ENCODE assay signal across 8 mouse cellular contexts in the genomic region with DNA sequence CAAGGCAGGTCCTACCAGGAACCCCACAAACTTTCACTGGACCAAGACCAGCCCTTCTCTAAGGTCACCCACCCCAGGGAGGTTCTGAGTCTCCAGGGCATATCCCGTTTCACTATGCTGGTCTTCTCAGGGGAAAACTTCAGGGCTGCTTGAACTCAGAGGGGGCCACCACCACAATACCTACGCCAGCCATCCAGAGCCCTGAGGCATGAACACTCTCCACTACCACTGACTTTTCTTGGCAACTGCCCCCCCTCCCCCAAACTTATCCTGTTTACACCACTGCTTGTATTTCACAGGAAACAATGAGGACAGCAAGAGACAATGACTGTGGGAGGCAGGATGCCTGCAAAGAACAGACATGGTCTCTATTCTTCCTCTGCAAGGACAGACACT. TPM values are rescaled to one million over a fixed set of nuclear protein-coding genes. Genes with fewer than 3 reads are reported as not detected.
DNase-seq lines count a peak whose midpoint lies in the region; ATAC-seq and TF ChIP-seq lines count a peak whose summit lies in the region.

No protein-coding gene starts in this region.

- no peaks in the 10 kb centered on the region for H3K36me3 ChIP-seq in thymus, adult 2 months (ENCODE audit: control insufficient read depth, insufficient read depth, low read length)
- no peaks in the 10 kb centered on the region for H3K36me3 ChIP-seq in heart, embryonic 11.5 days (ENCODE audit: control insufficient read depth, insufficient read depth, low read length)
- H3K36me3 ChIP-seq in kidney, postnatal 0 days (ENCODE audit: insufficient read depth, low read length), result no peaks in the 10 kb centered on the region

- H3K27me3 ChIP-seq in thymus, adult 2 months (ENCODE audit: control insufficient read depth, insufficient read depth, low read length), result no peaks in the 10 kb centered on the region
- no peaks in the 10 kb centered on the region for H3K27me3 ChIP-seq in heart, embryonic 11.5 days (ENCODE audit: control insufficient read depth, insufficient read depth, low read length)
- H3K27me3 ChIP-seq in kidney, postnatal 0 days (ENCODE audit: insufficient read depth, low read length), result no peaks in the 10 kb centered on the region

- WGBS in thymus, adult 2 months, result 53% methylated on average over 2 of the region's 2 CpGs
- 58% methylated on average over 2 of the region's 2 CpGs for WGBS in heart, embryonic 11.5 days (ENCODE audit: insufficient replicate concordance)
- WGBS in kidney, postnatal 0 days, result 29% methylated on average over 2 of the region's 2 CpGs

- no peak for TF ChIP-seq CTCF in thymus, adult 2 months (IDR thresholded peaks at IDR 0.05; ENCODE audit: borderline replicate concordance, control insufficient read depth, extremely low read depth, insufficient read depth, low read length, poor library complexity)
- no peak for TF ChIP-seq CTCF in kidney, postnatal 0 days (IDR thresholded peaks at IDR 0.05; ENCODE audit: low read depth)

- no peak overlapping the region for H3K4me3 ChIP-seq in thymus, adult 2 months (ENCODE audit: control insufficient read depth, insufficient read depth, low read length)
- no peak overlapping the region for H3K4me3 ChIP-seq in heart, embryonic 11.5 days (ENCODE audit: low read depth, low read length)
- H3K4me3 ChIP-seq in kidney, postnatal 0 days (replicated peaks; ENCODE audit: low read depth, low read length), result no peak overlapping the region

- H3K9ac ChIP-seq in heart, embryonic 11.5 days (ENCODE audit: low read depth, low read length), result no peak overlapping the region
- peak overlapping the region; percentile 35; the same call in 1 of the 2 replicates for H3K9ac ChIP-seq in kidney, postnatal 0 days (ENCODE audit: low read depth, low read length)

- no peak overlapping the region for H3K4me2 ChIP-seq in heart, embryonic 11.5 days
- H3K4me2 ChIP-seq in kidney, postnatal 0 days (ENCODE audit: low read length), result peak overlapping the region; percentile 28; the same call in 1 of the 2 replicates

- H3K9me3 ChIP-seq in heart, embryonic 11.5 days (replicated peaks; ENCODE audit: control insufficient read depth, low read length), result no peaks in the 10 kb centered on the region
- H3K9me3 ChIP-seq in kidney, postnatal 0 days (replicated peaks; ENCODE audit: low read length), result no peaks in the 10 kb centered on the region

- no peak for ATAC-seq in heart, embryonic 11.5 days (replicated peaks; ENCODE audit: insufficient number of reproducible peaks, low FRiP score, low TSS enrichment)
- ATAC-seq in kidney, postnatal 0 days (replicated peaks; ENCODE audit: low FRiP score, low read depth), result no peak
- ATAC-seq in megakaryocyte, adult 5-6 weeks (ENCODE audit: poor library complexity, severe bottlenecking), result peak; percentile 3; the same call in 1 of the 2 replicates

- peak; percentile 37 for DNase-seq in thymus, adult 2 months
- DNase-seq in thymus, adult 18-20 months, result no peak
- DNase-seq in kidney, postnatal 0 days (ENCODE audit: low spot score), result peak; percentile 59
- no peak for DNase-seq in gastrocnemius, postnatal 10 days
- DNase-seq in ovary, postnatal 14 days (ENCODE audit: low spot score), result no peak
- DNase-seq in urinary bladder, adult 18-20 months (ENCODE audit: low spot score in 2 of 2), result no peak

- peaks cover 71% of the 10 kb centered on the region for H3K4me1 ChIP-seq in thymus, adult 2 months (replicated peaks; ENCODE audit: control insufficient read depth, insufficient read depth, low read length)
- H3K4me1 ChIP-seq in heart, embryonic 11.5 days (ENCODE audit: control insufficient read depth, insufficient read depth, low read length), result peaks cover 69% of the 10 kb centered on the region
- H3K4me1 ChIP-seq in kidney, postnatal 0 days (replicated peaks; ENCODE audit: insufficient read depth, low read length), result peaks cover 83% of the 10 kb centered on the region

- TF ChIP-seq POLR2A in thymus, adult 2 months (IDR thresholded peaks at IDR 0.05; ENCODE audit: control insufficient read depth, extremely low read depth, insufficient read depth, low read length, poor library complexity), result no peak

- peak overlapping the region; percentile 76 for H3K27ac ChIP-seq in thymus, adult 2 months (ENCODE audit: control insufficient read depth, insufficient read depth, low read length)
- H3K27ac ChIP-seq in heart, embryonic 11.5 days (ENCODE audit: low read depth, low read length), result peak overlapping the region; percentile 12; the same call in 1 of the 2 replicates
- H3K27ac ChIP-seq in kidney, postnatal 0 days, result peak overlapping the region; percentile 86

RNA-seq across cellular contexts. Expression of a gene that starts 7.6 kb away (rescaled TPM):
- polyA plus RNA-seq in thymus, adult 2 months (2012; rRNA removed), result 86.4 and 87.4 TPM in 2 replicates
- polyA plus RNA-seq in heart, embryonic 11.5 days (2014; fragmentation: Nextera tagmentation; extraction: Ambion mirVana), result 43.5 and 54.0 TPM in 2 replicates
- 93.4 and 102 TPM in 2 replicates for polyA plus RNA-seq in kidney, postnatal 0 days (2015; fragmentation: Nextera tagmentation; extraction: Ambion mirVana)
- total RNA-seq in megakaryocyte, adult 5-6 weeks (2015), result 60.6 and 66.0 TPM in 2 replicates
- total RNA-seq in megakaryocyte, adult 5-6 weeks (2017), result 72.4 and 76.5 TPM in 2 replicates
- 10 to 100 TPM; 17.2 to 19.1 TPM for total RNA-seq in gastrocnemius, postnatal 10 days (2021)

RNA-seq across cellular contexts. Expression of a gene that starts 54.6 kb away (rescaled TPM):
- 7.3 and 7.8 TPM in 2 replicates for polyA plus RNA-seq in thymus, adult 2 months (2012; rRNA removed)
- 67.7 and 75.4 TPM in 2 replicates for polyA plus RNA-seq in heart, embryonic 11.5 days (2014; fragmentation: Nextera tagmentation; extraction: Ambion mirVana)
- 80.5 and 94.7 TPM in 2 replicates for polyA plus RNA-seq in kidney, postnatal 0 days (2015; fragmentation: Nextera tagmentation; extraction: Ambion mirVana)
- total RNA-seq in megakaryocyte, adult 5-6 weeks (2015), result 1.8 and 3.5 TPM in 2 replicates
- total RNA-seq in megakaryocyte, adult 5-6 weeks (2017), result 2.6 and 3.6 TPM in 2 replicates
- 10 to 100 TPM in 1 of 2 experiments, 1 to 10 TPM in 1; 7.2 to 11.0 TPM for total RNA-seq in gastrocnemius, postnatal 10 days (2021)

Comparison
In these comparisons a context has a peak if more than half of its experiments do, and no peak if none do; other contexts are left out.
1. DNase-seq: peak in thymus, adult 2 months (single experiment) and kidney, postnatal 0 days (single experiment); none in thymus, adult 18-20 months (0 of 2), gastrocnemius, postnatal 10 days (single experiment), ovary, postnatal 14 days (single experiment) and urinary bladder, adult 18-20 months (0 of 2).
2. H3K27ac ChIP-seq: peak in every context shown above with its lines; median percentile 86 in kidney, postnatal 0 days; 76 in thymus, adult 2 months; 12 in heart, embryonic 11.5 days.